Mouse (Mus musculus) megakaryocyte, embryonic 14.5 days (primary cell): ENCODE data around the gene Cntf.

Experiments used
- FLI1 ChIP-seq: IDR thresholded peaks from 2 replicates; pipeline ENCODE4 v1.6.1; 2012; ENCODE audit warnings: low read length, inconsistent platforms, mixed read lengths
- GATA1 ChIP-seq: IDR thresholded peaks from 3 replicates; pipeline ENCODE4 v1.6.1; 2012; ENCODE audit warnings: mixed read lengths, low read length, inconsistent platforms, borderline replicate concordance

DNA sequence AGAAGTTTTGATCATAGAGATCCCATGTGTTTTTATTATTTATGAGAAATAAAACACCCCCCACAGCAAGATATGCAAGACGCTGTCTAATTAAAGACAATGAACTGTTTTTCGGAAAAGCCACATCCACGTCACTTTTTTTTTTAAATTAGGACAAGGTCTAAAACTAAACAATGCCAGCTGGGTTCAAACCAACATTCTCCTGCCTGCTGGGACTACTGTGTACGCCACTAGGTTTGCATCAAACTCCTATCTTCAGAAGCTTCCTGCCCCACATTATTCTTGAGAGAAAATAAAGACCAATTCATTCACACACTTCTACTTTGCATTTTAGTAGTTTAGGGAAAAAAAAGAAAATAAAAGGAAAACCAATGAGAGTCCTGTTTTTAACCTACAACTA lies 22.3 kb upstream of the Cntf start:
- TF ChIP-seq GATA1 (no peak), FLI1 (no peak)
